Mouse (Mus musculus): ENCODE data around the gene Laptm4a.
"Not testable (repeated sequence)": the region's sequence is repeated elsewhere in the genome, so short reads cannot be mapped to it uniquely, and the experiment has no call there.

The Laptm4a gene

DNA sequence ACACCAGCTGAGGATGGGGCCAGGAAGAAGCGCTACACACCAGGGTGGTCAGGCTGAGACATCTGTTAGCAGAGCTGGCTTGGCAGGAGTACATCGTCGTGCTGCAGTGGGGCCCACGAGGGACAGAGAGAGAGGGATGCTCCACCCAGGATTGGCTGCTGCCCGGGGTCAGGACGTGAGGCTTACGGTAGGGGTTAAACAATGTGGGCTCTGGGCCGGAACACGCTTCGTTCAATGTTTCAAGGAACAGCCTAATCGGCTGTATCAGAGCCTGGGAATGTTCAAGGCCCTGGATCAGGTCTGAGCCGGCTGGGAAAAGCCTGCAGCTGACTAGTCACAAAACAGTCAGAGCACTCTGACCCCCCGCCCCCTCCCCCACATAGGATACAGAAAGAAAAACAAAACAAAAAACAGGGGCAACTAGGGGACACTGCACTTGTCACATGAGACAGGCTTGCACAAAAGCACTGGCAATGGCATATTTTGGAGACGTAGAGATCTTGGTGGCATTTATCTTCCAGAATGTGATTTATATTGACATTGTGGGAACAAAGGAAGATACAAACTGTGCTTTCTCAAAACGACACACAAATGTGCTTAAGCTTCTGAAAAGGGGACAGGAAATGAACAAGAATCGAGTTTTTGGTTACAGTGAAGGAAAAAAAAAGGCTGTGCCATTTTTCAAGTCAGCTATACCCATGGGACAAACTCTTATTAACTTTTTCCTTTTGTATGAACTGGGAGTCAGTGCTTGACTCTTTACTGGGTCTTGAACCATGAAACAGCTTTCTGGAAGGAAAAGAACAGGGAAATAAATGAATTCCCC is 8.4 kb upstream of the Laptm4a start:
- no peak for DNase-seq (ENCODE audit: low spot score in 2 of 2)

DNA sequence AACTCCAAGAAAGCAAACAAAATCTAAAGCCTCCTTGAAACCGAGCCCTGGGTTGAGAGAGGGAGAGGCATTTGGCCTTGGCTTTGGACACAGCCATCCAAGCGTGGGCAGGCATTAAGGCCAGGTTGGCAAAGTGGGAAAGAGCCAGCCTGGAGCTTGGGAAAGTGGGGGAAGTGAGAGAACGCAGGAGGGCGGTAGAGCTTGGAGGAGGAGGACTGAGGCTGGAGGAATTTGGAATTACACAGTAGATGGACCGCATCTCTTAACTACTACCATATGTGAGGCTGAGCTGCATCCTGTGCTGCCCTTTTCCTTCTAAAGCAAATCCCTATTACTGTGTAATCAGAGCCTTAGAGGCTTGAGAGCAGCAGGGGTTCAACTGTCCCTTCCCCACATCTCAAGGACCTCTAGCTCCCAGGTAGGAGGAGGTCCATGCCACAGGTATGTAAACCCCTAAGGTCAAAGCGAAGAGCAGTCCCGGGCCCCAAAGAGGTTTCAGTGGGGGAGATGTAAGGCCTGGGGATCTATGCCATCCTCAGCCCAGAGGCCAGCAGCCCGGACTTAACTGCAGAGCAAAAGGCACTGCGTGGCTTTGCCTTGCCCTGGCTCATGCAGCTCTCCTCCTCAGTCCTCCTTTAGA is 7.6 kb upstream of the Laptm4a start:
- no peak for DNase-seq (ENCODE audit: low spot score in 2 of 2)

DNA sequence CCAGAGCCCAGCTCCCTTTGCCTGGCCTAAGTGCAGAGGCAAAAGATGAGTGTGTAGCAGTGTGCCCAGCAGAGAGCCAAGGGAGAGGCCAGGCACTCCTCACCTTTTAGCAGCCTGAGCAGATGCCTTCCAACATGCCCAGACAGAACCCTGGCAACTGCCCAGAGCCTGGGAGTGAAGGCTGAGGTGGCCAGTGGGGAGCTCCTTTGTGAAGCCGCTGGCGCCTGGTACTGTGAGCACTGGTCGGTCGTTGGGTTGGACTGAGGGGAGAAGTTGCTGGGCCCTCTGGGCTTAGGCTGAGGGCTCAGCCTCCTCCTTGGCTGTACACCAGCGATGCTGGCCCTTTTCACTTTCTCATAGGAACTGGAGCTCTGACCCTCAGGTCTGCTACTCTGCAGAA is 5.1 kb upstream of the Laptm4a start:
- DNase-seq (ENCODE audit: low spot score in 2 of 2) = no peak

DNA sequence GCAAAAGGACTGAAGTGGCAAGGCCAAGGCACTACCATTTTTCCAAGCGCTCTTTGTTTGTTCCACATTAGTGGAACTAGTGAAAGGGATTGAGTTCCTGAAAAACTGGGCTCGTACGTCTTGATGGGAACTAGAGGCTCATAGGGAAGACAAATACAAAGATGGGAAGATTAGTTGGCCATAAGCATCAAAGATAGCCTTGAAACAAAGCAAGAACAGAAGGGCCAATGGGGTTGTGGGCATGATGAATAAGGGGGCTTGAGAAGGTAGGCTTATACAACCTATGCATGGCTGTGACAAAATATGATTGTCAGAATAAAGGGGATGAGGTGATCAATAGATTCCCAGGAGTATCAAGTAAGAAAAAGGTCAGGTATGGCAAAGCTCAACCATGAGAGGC is 2.2 kb upstream of the Laptm4a start:
- DNase-seq (ENCODE audit: low spot score in 2 of 2) = no peak

DNA sequence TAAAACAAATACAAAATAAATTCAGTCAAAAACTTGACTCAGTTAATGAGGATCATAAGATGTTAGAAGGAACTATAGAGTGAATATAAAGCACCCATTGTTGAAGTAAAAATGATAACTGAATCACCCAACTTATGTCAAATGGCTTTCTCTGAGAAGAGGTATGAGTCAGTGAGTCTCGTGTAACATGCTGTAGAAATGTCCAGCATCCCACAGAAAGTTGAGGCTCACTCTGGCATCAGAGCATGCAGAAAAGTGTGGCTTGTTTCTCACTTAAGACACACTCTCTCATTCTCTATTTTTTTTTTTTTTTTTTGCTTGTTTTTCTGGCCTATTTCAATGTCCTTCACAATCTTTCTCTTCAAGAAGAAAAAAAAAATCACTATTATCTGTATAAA is 469 bp upstream of the Laptm4a start:
- no peak for DNase-seq (ENCODE audit: low spot score in 2 of 2)

DNA sequence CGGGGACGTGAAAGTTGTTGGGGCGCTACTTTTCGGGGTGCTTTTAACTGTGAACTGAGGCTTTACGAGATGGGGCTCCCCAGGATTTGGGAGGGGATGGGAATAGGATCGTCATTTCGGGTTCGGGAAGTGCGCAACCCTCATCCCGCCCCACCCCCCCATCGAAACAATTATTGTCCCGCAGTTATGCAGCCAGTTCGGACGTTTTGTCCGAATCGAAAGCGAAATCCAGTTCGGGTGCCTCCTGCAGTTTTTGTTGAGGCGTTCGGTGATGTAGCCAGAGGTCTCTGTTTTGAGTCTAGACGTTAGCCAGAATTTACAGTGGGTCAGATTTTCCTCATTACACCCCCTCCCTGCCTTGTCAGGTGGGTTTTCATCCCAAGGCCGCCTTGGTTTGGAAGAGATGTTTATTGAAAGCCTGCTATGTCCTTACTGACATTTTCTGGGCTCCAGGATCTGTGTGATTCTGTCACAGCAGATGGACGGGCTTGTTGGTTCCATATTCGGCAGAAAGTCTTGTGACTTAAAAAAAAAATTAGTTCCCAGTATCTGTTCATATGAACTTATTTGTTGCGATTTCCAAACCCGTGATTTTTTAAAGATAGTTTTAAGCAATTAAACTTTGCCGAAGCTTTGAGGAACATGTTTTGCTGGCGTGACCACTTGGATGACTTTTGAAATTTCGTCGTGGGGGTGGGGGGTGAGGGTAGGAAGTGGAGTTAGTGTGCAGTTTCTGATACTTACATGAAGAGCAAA is 1.1 kb downstream of the Laptm4a start:
- DNase-seq (ENCODE audit: low spot score in 2 of 2) = no peak

DNA sequence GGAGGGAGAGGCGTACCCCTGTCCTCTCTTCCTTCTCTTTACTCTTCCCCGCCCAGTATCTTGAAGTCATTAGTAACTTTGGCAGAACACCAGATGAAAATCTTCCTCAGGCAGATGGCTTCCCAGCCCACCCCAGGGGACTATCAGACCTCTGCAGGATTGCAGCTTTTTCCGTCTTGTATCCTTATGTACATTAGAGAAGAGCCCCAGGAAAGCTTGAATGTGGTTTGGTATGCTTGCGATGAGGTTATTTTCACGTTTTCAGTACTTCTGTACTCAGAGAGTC is 1.6 kb downstream of the Laptm4a start:
- no peak for DNase-seq (ENCODE audit: low spot score in 2 of 2)

DNA sequence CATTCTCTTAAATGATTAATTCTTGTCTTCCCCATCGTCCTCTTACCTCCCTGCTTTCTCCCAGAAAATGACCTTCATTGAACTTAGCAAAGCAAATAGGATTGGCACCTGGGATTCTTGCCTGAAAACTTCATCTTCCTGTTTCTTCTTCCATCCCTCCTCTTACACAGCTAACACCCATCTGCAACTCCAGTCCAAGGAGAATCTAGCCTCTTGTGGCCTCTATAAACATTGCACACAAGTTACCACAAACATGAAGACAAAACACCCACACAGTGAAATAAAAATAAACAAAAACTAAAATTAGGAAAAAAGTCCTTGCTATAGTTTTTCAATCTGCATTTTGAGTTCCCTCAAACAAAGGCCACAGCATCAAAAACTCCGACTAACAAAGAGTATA is 2.1 kb downstream of the Laptm4a start:
- no peak for DNase-seq (ENCODE audit: low spot score in 2 of 2)

DNA sequence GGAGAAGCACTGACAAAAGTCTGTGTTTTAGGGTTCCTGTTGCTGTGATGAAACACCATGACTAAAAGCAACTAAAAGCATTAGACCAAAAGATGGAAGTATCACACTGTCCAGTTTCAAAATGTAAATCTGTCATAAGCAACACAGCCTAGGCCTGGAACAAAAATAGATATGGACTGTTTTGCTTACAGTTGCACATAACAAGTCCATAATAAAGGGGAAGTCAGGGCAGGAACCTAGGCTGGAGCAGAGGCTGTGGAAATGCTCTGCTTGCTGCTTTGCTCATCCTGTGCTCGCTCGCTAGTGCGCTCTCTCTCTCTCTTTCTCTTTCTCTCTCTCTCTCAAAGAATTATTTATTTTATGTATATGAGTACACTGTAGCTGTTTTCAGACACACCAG is 6.2 kb downstream of the Laptm4a start:
- no peak for DNase-seq (ENCODE audit: low spot score in 2 of 2)

DNA sequence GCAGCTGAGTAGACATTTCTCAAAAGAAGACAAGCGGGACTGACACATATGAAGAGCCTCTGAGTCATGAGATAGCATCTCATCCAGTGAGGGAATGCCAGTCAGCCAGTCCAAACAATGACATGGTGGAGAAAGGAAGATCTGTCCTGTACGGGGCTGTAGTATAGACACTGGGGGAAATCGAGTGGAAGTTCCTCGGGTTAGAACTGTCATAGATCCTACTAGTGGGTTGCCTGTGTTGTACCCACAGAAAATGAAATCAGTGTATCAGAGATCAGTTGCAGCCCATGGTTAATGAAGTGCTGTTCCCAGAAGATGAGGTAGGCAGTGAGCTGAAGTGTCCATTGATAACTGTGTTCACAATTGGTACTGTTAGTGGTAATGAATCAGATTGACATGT is 7.3 kb downstream of the Laptm4a start:
- DNase-seq (ENCODE audit: low spot score in 2 of 2) = no peak

DNA sequence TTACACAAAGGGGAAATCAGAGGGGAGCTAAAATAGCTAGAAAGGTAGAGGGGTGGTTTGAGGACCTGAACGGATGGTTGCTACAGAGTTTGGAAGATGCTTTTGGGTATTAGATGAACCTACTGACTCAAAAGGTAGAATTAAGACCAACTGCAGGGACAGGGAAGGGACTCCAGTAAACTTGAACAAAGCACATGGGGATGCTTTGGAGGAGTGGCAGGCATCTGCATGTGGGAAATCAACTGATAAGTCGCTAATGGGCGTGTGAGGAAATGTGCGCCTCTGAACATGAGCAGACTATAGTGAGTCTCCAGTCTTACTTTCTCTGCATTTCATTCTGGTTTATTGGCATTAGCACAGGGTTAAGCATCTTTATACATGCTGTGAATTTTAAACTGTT is 9.6 kb downstream of the Laptm4a start:
- DNase-seq (ENCODE audit: low spot score in 2 of 2) = no peak

DNA sequence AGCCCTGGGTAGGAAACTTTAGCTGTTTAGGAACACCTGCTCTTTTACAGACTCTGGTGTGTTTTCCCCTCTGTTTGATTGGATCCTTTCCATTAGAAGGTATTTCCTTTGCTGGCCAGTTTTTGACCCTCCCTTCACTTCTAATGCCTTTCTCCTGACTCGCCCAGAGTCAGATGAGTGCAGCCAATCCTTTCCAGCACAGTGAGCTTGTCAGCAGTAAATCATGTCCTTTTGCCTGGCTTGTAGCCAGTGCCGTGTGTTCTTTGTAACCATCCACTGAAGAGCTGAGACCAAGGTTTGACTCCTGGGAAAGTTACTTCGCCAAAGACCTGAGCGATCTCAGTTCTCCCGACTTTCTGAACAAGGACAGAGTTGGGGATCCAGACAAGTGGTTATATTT is 13.9 kb downstream of the Laptm4a start:
- DNase-seq (ENCODE audit: low spot score in 2 of 2) = no peak

DNA sequence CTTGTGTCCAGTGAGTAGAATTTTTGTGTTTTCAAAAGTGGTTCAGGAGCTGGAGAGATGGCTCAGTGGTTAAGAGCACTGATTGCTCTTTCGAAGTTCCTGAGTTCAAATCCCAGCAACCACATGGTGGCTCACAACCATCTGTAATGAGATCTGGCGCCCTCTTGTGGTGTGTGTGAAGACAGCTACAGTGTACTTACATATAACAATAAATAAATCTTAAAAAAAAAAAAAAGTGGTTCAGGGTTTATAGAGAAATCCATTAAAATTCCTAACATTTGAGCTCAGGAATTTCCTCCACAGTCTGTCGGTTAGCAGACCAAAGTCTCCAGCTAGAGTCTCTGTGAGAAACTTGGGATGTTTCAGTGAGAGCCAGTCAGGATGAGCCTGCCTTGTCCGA is 14.7 kb downstream of the Laptm4a start:
- not testable (repeated sequence) for DNase-seq (ENCODE audit: low spot score in 2 of 2)

DNA sequence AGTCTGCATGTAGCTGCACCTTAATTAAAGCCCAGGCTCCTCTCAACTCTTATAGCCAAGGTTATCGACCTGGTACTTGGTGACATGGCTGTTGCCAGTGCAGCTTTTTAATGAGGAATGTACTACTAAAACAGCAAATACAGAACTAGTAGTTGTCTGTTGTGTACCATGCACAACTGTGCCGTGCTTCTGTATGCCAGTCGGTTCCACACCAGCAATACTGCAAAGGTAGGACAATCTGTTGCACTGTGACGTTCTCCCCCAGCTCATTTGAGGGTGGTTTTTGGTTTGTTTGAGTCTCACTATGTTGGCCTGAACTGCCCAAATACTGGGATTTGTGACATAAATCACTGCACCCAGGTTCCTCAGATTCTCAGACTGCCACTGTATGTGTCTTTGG is 18.0 kb downstream of the Laptm4a start:
- no peak for DNase-seq (ENCODE audit: low spot score in 2 of 2)

DNA sequence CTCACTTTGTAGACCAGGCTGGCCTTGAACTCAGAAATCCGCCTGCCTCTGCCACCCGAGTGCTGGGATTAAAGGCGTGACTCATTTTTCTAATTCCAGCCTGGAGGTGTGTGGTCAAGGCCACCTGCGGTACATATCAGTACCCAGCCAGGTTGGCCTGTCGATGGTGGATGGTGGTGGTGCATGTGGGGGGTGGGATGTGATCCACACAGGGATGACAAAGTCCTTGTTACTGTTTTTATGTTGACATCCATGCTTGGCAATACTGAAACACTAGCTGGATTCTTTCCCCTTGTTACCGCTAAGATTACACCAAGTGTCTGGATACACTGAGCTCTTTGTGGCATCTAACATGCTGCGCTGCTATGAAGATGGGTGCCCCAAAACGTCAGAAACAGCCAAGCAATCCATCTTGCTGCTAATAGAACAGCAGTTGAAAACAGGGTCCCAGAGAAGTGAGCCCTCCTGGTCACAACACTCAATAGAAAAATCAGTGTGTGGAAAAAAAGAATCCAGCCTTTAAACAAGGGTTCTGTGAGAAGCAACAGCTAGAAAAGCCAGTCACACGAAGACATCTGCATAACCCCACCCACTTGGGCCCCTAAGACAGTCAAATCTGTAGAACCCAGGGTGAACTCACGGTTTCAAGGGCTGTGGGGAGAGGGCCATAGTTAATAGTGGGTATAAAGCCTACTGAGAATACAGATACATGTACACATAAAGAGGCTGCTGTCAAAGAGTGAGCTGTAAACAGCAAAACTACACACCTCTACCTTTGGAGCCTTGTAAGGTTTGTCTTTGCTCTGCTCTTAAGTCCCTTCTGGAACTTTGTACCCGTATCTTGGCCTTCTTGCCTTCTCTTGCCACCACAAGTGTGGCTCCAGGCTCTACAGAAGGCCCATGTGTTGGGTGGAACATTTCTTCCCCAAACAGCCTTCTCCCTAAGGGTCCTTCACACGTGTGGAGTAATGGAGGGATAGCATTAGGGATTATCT is 18.8 kb downstream of the Laptm4a start:
- no peak for DNase-seq (ENCODE audit: low spot score in 2 of 2)

DNA sequence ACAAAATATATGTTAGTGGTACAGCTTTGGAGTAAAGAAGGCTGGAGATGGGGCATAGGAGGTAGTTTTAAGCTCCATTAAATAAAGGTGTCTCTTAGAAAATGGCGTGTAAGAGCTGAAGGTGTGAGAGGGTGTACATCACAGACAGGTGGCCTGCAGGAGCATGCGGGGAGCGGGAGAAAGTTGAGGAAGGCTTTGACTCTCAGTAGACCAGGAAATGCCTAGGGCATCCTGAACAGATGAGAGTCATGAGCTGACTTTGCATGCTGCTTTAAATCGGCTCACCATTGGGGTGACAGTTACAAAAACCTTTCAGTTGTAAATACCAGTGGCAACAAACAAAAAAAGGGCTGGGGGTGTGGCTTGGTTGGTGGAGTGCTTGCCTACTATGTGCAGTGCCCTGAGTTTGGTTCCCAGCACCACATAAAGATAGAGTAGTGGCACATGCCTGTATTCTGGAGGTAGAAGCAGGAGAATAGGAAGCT is 19.7 kb downstream of the Laptm4a start:
- no peak for DNase-seq (ENCODE audit: low spot score in 2 of 2)

DNA sequence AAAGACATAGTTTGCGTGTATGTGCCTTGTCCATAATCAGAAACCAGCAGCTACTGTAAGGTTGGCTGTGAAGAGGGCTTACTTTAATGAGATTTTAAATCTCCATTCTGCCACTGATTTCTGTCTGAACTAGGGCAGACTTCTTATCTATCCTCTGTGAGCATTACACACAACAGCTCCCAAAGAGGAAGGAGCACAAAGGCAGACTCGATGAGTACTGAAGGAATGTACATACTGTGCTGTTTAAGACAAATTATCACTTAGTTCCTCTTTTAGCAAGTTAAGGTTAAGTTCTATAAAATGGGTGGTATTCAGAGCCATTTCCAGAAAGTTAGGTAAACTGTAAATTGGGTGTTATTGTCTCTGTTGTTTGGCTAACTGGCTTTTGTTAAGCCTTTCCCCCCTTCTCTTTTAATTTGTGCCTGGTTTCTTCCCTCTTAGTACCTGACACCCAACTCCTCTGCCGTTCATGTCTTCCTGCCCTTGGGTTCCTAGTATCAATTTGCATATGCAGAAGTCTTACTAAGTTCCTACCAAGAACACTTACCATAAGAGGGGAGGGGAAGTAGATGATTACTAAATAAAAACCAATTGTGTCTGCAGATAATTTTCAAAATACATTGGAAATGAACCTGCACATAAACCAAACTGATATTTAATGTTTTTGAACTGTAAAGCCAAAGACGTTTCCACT is 20.4 kb downstream of the Laptm4a start:
- DNase-seq (ENCODE audit: low spot score in 2 of 2) = no peak

DNA sequence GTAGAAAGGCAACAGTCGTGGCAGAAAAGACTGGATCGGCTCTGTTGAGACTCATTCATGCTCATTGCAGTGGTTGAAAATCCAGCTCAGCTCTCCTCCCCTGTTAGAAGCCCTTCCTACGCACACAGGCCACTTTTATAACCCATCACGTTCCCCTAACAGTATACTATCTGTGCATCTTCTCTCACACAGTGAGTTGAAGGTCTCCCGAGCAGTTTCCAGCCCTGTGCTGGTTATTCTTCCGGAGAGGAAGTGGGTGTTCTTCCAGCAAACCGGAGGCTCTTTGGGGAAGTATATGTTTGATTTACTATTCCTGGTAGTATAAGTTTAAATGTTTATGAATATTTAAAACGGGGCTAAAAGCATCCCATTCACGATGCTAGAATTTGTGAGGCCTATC is 25.7 kb downstream of the Laptm4a start:
- no peak for DNase-seq (ENCODE audit: low spot score in 2 of 2)

DNA sequence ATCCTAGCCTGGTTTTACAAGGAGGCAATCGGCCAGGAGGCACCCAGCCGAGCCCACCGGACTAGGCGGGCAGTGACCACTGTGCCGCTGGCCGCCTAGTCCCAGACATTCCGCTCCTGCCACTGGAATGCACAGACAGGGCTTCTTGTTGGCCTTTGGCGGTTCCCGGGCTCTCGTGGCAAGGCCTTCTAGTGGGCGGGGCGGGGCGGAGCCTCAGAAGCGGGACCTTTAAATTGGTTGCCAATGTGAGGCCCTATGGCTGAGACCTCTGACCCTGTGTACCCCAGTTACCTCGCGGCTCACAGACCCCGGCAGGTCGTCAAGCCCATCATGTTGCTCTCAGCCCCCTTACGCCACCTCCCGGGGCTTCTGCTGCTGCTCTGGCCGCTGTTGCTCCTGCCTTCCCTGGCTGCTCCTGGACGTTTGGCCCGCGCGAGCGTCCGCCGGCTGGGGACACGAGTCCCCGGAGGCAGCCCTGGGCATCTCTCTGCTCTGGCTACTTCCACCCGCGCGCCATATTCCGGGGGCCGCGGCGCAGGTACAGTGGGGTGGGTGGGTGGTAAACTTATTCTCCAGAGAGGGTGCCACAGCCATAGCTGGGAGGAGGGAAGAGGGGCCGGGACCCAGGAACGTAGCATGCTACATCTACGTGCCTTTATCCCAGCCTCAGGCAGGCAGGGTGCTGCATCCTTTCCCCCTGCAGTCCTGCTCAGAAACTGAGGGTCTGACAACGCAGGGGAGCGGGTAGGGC is 26.4 kb downstream of the Laptm4a start, which contains the start of gene Matn3:
TSS of gene Matn3 (plus strand) at position 216 of the 751 bp plus-strand sequence.
- peak in 1 of 2 experiments; percentile 15 for DNase-seq (ENCODE audit: low spot score in 2 of 2)

DNA sequence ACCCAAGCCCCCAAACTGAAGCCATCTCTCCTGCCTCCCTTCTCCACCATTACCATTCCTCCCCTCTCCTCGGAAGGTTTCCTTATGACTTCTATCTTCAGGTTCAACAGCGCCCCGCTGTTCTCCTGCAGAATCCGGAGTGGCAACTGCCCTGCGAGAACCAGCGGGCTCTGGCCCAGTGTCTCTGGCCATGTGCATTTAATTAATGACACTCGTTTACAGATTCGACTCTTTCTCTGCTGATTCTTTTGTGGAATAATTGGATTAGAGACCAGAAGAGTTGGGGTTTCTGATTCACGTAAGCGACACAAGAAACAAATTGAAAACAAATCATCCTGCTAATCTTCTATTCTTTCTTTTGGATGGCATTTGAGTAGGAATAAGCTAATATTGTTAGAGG is 31.7 kb downstream of the Laptm4a start:
- no peak for DNase-seq (ENCODE audit: low spot score in 2 of 2)
